Mouse (Mus musculus): ENCODE results near the gene Dstn.

Gene Dstn

DNA sequence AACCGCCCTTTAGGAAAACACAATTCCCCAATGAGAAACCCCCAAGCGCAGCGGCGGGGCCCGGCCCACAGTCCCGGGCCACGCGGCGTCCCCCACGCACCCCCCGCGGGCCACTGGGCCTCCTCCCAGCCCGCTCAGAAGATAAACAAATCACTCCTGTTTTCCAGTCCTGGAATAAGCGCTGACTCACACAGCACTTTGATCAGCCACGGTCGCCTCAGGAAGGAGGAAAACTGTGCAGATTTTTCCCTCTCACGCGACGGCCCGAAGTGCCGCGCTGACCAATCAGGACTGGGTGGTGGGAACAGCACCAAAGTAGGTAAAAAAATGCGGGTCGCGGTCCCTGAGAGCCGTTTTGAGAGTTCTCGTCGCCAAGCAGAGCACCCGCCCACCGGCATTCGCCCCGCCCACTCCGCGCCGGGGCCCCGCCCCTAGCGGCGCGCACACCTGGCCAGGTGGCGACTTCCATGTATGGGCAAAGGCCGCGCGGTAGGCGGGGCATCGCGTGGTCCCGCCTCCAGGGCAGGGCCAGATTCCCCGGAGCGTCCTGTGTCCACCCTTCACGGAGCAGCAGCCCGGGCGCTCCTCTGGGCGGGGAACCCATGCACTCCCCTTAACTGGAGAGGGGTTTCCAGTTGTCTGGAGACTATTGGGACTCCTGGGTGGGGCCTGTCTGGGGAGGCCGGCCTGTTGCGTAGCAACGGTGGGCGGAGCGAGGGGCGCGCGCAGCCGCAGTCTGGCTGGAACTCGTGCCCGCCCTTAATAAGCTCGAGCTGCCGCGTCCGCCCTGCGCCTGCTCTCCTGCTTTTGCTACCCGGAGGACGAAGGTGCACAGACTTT, at the start of gene Dstn:
Gene Dstn, plus strand, starts transcription at position 561 of the 840 bp plus-strand sequence.
- peak; percentile 95 for DNase-seq (ENCODE audit: low spot score)

GRCm38 (mm10) chr2:143867326-143867725, 47.8 kb upstream of the Dstn start:
- DNase-seq (ENCODE audit: low spot score): no peak

DNA sequence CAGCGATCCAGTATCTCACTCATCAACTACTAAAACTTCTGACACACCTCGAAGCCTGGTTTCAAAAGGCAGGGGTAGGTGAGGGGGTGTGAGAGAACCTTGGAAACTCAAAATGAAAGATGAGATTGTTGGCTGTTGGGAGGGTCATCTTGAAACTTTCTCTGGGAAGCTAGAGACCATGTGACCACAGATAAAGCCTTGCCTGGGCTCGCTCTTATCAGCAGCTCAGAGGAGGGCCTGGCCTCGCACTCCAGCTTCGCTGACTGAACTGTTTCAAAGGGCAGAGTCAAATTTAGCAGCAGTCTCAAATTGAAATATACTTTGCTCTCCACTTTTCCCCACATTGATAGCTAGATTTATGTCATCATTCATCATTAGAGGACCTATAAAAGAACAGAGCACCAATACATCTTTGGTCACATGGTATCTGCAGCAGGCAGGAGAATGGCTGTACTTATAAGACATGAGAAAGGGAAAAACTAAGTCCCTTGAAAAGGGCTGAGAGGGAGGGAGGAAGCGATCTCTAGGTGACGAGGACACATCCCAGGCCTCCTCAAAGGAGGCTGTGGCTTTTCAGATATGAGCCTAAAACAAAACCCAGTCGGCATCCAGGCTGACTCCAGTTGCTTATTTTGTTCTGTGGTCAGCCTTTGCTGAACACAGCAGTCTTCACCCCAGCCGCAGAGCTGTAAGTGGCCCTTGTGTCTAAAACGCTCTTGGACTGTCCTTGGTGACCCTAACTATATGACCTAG, 44.0 kb upstream of the Dstn start:
- DNase-seq (ENCODE audit: low spot score): no peak

DNA sequence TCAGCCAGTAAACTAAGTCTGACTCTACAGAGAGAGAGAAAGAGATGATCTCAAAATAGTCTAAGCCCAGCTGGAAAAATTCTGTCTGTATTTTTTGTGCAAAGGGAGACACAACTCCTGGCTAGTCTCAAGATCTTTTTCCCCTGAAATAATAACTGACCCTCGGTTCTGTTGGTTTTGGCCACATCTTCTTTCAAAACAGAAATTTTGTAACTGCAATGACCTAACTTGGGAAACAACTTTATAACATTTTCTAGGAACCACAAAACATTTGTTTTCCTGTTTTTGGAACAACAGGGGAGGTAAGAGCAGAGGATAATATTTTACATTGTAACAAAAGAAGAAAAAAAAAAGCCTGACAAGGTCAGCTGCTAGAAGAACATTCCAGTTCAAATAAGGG, 39.1 kb upstream of the Dstn start:
- no peak for DNase-seq (ENCODE audit: low spot score)

DNA sequence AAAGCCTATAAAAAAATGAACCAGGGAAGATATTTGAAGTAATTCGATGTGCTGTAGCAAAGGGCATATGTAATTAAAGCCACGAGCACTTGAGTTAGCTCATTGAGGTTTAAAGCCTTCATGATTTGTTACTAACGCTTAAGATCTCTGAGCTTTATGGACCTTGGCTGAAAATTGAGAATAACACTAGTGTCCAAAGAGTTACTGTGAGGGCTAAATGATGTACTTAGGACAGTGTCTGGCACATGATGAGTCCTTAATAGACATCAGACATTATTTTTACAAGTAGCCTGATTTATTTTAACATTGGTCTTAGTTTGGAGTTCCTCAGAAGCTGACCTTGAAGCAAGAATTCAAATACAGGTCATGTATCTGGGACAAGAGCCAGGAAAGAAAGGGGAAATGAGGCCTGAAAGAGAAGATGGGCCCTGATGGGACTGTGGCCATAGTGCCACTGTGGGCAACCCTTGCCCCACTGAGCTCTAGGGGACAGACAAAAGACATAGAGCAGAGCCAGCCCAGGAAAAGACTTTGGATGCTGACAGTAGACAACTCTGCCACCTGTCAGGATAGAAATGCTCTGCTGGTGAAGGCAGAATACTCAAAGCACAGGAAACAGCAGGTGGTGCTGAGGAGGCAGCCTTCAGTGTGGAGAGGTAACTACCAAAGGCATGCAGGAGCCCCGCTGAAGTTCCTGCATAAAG, 38.0 kb upstream of the Dstn start:
- no peak for DNase-seq (ENCODE audit: low spot score)

DNA sequence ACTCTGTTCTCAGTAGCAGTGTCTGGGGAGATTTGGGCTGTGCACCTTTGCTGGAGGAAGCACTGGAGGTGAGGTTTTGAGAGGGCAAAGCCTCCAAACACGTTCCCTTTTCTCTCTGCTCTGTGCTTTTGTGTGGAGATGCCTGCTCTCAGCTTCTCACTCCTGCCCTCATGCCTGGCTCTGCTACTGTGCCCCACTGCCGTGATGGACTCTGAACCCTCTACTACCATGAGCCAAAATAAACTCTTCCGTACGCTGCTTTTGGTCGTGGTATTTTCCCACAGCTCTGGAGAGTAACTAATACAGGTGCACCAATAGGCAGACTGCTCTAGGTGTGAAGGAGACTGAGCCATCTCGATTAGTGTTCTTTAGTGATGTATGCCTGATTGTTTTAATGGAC, 35.8 kb upstream of the Dstn start:
- no peak for DNase-seq (ENCODE audit: low spot score)

GRCm38 (mm10) chr2:143882002-143882401, 33.1 kb upstream of the Dstn start:
- DNase-seq (ENCODE audit: low spot score): no peak

- DNase-seq (ENCODE audit: low spot score): no peak
Measured at GRCm38 (mm10) chr2:143882606-143883288, 32.4 kb upstream of the Dstn start.

- no peak for DNase-seq (ENCODE audit: low spot score)
Measured at GRCm38 (mm10) chr2:143889131-143889859, 25.8 kb upstream of the Dstn start.

GRCm38 (mm10) chr2:143889860-143890433, 25.2 kb upstream of the Dstn start:
- no peak for DNase-seq (ENCODE audit: low spot score)

GRCm38 (mm10) chr2:143891302-143892048, 23.6 kb upstream of the Dstn start:
- DNase-seq (ENCODE audit: low spot score): no peak

GRCm38 (mm10) chr2:143899470-143900220, 15.5 kb upstream of the Dstn start:
- DNase-seq (ENCODE audit: low spot score): no peak

DNA sequence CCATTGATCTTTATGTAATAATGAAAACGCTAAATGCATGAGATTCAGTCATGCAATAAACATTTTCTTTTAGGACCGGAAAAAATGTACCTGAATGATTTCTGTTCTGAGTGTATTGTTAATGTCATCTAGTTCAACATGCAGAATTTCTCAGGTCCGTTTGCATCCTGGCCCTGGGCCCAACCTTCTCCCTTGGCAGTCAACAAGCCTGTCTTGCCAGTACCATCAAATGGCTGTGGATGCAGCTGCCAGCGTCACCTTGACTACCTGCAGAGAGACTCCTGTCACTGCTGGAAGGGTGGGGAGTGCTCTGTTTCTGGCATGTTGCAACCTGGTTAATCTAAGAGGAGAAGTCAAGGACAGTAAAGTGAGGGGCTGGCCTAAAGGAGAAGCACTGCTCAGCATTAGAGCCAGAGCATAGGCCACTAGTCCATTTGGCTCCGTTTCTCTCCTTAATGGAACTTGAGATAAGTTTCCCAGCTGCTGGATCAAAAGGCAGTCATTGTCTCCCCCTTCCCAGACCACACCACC, 14.2 kb upstream of the Dstn start:
- no peak for DNase-seq (ENCODE audit: low spot score)

- DNase-seq (ENCODE audit: low spot score): no peak
Measured at GRCm38 (mm10) chr2:143903376-143904045, 11.6 kb upstream of the Dstn start.

GRCm38 (mm10) chr2:143904896-143905295, 10.2 kb upstream of the Dstn start:
- no peak for DNase-seq (ENCODE audit: low spot score)

- no peak for DNase-seq (ENCODE audit: low spot score)
Measured at GRCm38 (mm10) chr2:143909230-143909629, 5.9 kb upstream of the Dstn start.

- no peak for DNase-seq (ENCODE audit: low spot score)
Measured at GRCm38 (mm10) chr2:143912199-143912598, 2.9 kb upstream of the Dstn start.

DNA sequence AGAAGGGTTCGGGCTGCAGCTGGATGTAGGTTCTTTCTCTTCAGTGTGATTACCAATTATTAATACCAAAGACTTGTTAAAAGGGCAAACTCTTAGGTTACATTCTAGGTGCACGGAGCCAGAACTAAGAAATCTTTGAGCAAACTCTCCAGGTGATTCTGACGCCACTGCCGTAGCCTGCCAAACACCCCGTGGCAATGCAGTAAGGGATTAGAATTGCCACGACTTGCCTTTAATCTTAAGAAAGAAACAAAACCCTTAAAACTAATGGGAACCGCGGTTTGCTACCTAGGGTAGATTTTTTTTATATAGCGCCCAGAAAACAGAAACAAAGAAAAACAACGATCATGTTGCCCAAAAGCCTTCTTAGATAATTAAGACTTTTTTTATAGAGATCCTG, 899 bp upstream of the Dstn start:
- DNase-seq (ENCODE audit: low spot score): no peak
